Mouse (Mus musculus) left cerebral cortex, adult 8-10 months (tissue): ENCODE results near the gene Acad11. TPM values are rescaled to one million over a fixed set of nuclear protein-coding genes. Genes with fewer than 3 reads are reported as not detected.
A peak's percentile ranks its signal among the peaks of the same experiment; 100 is the strongest.

ENCODE experiments used
- DNase-seq, 2 experiments: peaks; one replicate each; pipeline ENCODE4 v3.0.0; 2022; ENCODE audit warnings: low spot score in 2 of 2
- total RNA-seq, 4 experiments: library from RNA; stranded (reverse); gene quantifications; 2 replicates each; pipeline ENCODE4 v1.2.4; 2022

The Acad11 gene
- 10 to 100 TPM; 23.8 to 26.1 (median 24.9) TPM for total RNA-seq

GRCm38 (mm10) chr9:104063244-104063961 is at the start of gene Acad11:
Gene Acad11, plus strand, starts transcription at chr9:104063377.
- DNase-seq: peak; percentile 81 to 88

GRCm38 (mm10) chr9:104014526-104014925 is 48.7 kb upstream of the Acad11 start:
- DNase-seq: no peak

GRCm38 (mm10) chr9:104021026-104021425 is 42.2 kb upstream of the Acad11 start:
- DNase-seq: no peak

GRCm38 (mm10) chr9:104027186-104027585 is 36.0 kb upstream of the Acad11 start:
- DNase-seq: no peak

GRCm38 (mm10) chr9:104029861-104030260 is 33.3 kb upstream of the Acad11 start:
- DNase-seq: no peak

GRCm38 (mm10) chr9:104034231-104034630 is 28.9 kb upstream of the Acad11 start:
- DNase-seq: no peak

GRCm38 (mm10) chr9:104034718-104035117 is 28.5 kb upstream of the Acad11 start:
- DNase-seq: no peak

- peak; percentile 46 to 65 for DNase-seq
These were observed 27.7 kb upstream of the Acad11 start for GRCm38 (mm10) chr9:104035261-104036015.

GRCm38 (mm10) chr9:104038266-104038665 is 24.9 kb upstream of the Acad11 start:
- DNase-seq: no peak

- DNase-seq: no peak
These were observed 24.0 kb upstream of the Acad11 start for GRCm38 (mm10) chr9:104039031-104039695.

- no peak for DNase-seq
These were observed 23.4 kb upstream of the Acad11 start for GRCm38 (mm10) chr9:104039742-104040141.

- DNase-seq: no peak
These were observed 22.8 kb upstream of the Acad11 start, which contains the start of gene Gm28305 for GRCm38 (mm10) chr9:104040362-104040761. Gene Gm28305, plus strand, starts transcription at chr9:104040662.

GRCm38 (mm10) chr9:104043676-104044075 is 19.5 kb upstream of the Acad11 start:
- DNase-seq: no peak

- DNase-seq: no peak
These were observed 12.1 kb upstream of the Acad11 start for GRCm38 (mm10) chr9:104051028-104051427.

GRCm38 (mm10) chr9:104062430-104063243 is 540 bp upstream of the Acad11 start, which contains the start of gene Uba5:
Gene Uba5, minus strand, starts transcription at chr9:104063134.
- peak in 1 of 2 experiments; percentile 43 for DNase-seq

GRCm38 (mm10) chr9:104064571-104064970 is 1.4 kb downstream of the Acad11 start:
- no peak for DNase-seq

GRCm38 (mm10) chr9:104070241-104070640 is 7.1 kb downstream of the Acad11 start:
- no peak for DNase-seq

GRCm38 (mm10) chr9:104070863-104071604 is 7.9 kb downstream of the Acad11 start:
- DNase-seq: no peak

GRCm38 (mm10) chr9:104075808-104076207 is 12.6 kb downstream of the Acad11 start:
- no peak for DNase-seq

GRCm38 (mm10) chr9:104078780-104079179 is 15.6 kb downstream of the Acad11 start:
- no peak for DNase-seq
